Mouse (Mus musculus) central nervous system, embryonic 14 days (tissue): Measurements from ENCODE around the gene Olfr149. TPM values are rescaled to one million over a fixed set of nuclear protein-coding genes. Genes with fewer than 3 reads are reported as not detected.

Source experiments
- polyA plus RNA-seq: library from polyadenylated mRNA; depleted of rRNA; stranded (reverse); fragments of >200 nt; gene quantifications from 2 replicates; pipeline ENCODE4 v1.2.3, GENCODE M21; 2012; rRNA removed

Gene Olfr149
- not detected in 2 replicates for polyA plus RNA-seq

GRCm38 (mm10) chr9:39707017-39707416 lies at the start of gene Olfr149:
Olfr149 (minus strand) TSS chr9:39707117.

GRCm38 (mm10) chr9:39745949-39746348 lies 39.0 kb upstream of the Olfr149 start, which contains the start of gene Olfr967:
Olfr967 (plus strand) TSS chr9:39746249.

GRCm38 (mm10) chr9:39730678-39731077 lies 23.8 kb upstream of the Olfr149 start, which contains the start of gene Olfr150:
Olfr150 (plus strand) TSS chr9:39730978.

GRCm38 (mm10) chr9:39711053-39711452 lies 4.1 kb upstream of the Olfr149 start, which contains the start of gene Olfr965:
Olfr965 (plus strand) TSS chr9:39711353.

GRCm38 (mm10) chr9:39666905-39667304 lies 40.0 kb downstream of the Olfr149 start, which contains the start of gene Olfr963:
Olfr963 (plus strand) TSS chr9:39667205.

Other genes with a start within 250 kb of the Olfr149 start
- gene Olfr955, start 235.2 kb downstream of the Olfr149 start, polyA plus RNA-seq: not detected in 2 replicates
- not detected in 2 replicates for gene Olfr44, start 213.1 kb downstream of the Olfr149 start, polyA plus RNA-seq
- gene Olfr957, start 191.3 kb downstream of the Olfr149 start, polyA plus RNA-seq: not detected in 2 replicates
- not detected in 2 replicates for gene Olfr958, start 153.1 kb downstream of the Olfr149 start, polyA plus RNA-seq
- gene Olfr959, start 131.5 kb downstream of the Olfr149 start, polyA plus RNA-seq: 0.03 TPM in 1 of 2 replicates, not detected in the other
- 53.4 and 77.5 TPM in 2 replicates for gene AW551984, start 102.7 kb downstream of the Olfr149 start, polyA plus RNA-seq
- not detected in 2 replicates for gene Olfr148, start 96.5 kb downstream of the Olfr149 start, polyA plus RNA-seq
- not detected in 2 replicates for gene Olfr960, start 85.7 kb downstream of the Olfr149 start, polyA plus RNA-seq
- not detected in 2 replicates for gene Olfr961, start 62.0 kb downstream of the Olfr149 start, polyA plus RNA-seq
- not detected in 2 replicates for gene Olfr963, start 39.9 kb downstream of the Olfr149 start, polyA plus RNA-seq
- gene Olfr965, start 4.2 kb upstream of the Olfr149 start, polyA plus RNA-seq: not detected in 2 replicates
- gene Olfr150, start 23.9 kb upstream of the Olfr149 start, polyA plus RNA-seq: not detected in 2 replicates
- not detected in 2 replicates for gene Olfr967, start 39.1 kb upstream of the Olfr149 start, polyA plus RNA-seq
- gene Olfr968, start 76.1 kb upstream of the Olfr149 start, polyA plus RNA-seq: not detected in 2 replicates
- not detected in 2 replicates for gene Olfr969, start 83.8 kb upstream of the Olfr149 start, polyA plus RNA-seq
- not detected in 2 replicates for gene Olfr970, start 101.7 kb upstream of the Olfr149 start, polyA plus RNA-seq
- gene Olfr971, start 129.8 kb upstream of the Olfr149 start, polyA plus RNA-seq: not detected in 2 replicates
- not detected in 2 replicates for gene Olfr972, start 159.3 kb upstream of the Olfr149 start, polyA plus RNA-seq
- gene Olfr229, start 200.2 kb upstream of the Olfr149 start, polyA plus RNA-seq: not detected in 2 replicates
- gene Olfr974, start 230.4 kb upstream of the Olfr149 start, polyA plus RNA-seq: not detected in 2 replicates
- gene Olfr975, start 244.9 kb upstream of the Olfr149 start, polyA plus RNA-seq: 0.03 and 0.05 TPM in 2 replicates